Comparison of ENCODE assay signal across 7 mouse cellular contexts in the genomic region with DNA sequence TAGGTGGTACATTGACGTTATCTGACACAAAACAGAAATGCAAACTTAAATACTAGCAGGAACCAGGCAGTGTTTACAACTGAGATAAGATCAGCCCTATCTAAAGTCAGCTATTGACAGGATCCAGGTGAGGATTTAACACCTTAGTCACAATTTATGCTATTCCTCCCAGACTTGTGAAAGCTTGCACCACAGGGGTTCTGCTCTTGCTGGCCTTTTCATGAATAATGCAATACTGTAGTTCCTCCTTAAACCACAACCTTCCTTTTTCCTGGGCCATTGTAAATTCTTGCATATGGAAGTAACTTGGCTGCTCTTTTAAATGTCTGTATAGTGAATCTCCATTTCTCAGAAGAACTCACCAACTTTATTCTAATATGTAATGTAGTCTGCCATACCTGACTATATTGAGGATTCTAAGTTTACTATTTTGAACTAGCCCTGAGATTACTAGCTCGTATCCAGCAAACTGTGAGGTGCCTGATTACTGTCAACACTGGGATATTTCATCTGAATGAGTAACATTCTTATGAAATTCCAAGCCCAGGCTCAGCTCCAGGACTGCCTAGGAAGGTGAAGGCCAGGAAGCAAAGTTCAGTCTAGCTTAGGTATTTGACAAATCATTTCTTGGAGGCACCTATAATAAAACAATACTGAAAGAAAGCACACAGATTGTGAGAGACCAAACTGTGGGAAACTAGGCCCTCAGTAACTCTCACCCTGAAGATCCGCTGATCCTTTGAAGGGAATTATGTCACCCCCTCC.
DNase-seq lines count a peak whose midpoint lies in the region; TF ChIP-seq lines count a peak whose summit lies in the region.
"Not testable (repeated sequence)": the region's sequence is repeated elsewhere in the genome, so short reads cannot be mapped to it uniquely, and the experiment has no call there.

No protein-coding gene starts in this region.

- H3K9me3 ChIP-seq in MEL (replicated peaks; ENCODE audit: insufficient read depth, low read length): not testable (repeated sequence)

- not testable (repeated sequence) for H3K9ac ChIP-seq in MEL (ENCODE audit: control insufficient read depth, low read depth, low read length, poor library complexity, severe bottlenecking); liver, adult 2 months (ENCODE audit: low read depth, low read length)

- peaks cover 4 to 10% of the 10 kb centered on the region in 2 experiments for H3K4me1 ChIP-seq in MEL (ENCODE audit: control insufficient read depth in 1 of 2, insufficient read depth in 2 of 2, low read length in 2 of 2)
- not testable (repeated sequence) for H3K4me1 ChIP-seq in kidney, adult 2 months (ENCODE audit: control insufficient read depth, insufficient read depth, low read length); liver, adult 2 months (ENCODE audit: control insufficient read depth, insufficient read depth, low read length)

- TF ChIP-seq EP300 in MEL (IDR thresholded peaks at IDR 0.05; ENCODE audit: low read depth in 1 of 2, low read length in 2 of 2): not testable (repeated sequence)

- H3K27me3 ChIP-seq in MEL (ENCODE audit: control insufficient read depth in 1 of 2, insufficient read depth in 2 of 2, low read length in 2 of 2); kidney, adult 2 months (replicated peaks; ENCODE audit: control insufficient read depth, insufficient read depth, low read length); liver, adult 2 months (ENCODE audit: control insufficient read depth, insufficient read depth, low read length): not testable (repeated sequence)

- WGBS in kidney, adult 2 months: 69% methylated on average over 3 of the region's 3 CpGs
- 61% methylated on average over 3 of the region's 3 CpGs for WGBS in liver, adult 2 months

- not testable (repeated sequence) for TF ChIP-seq POLR2A in MEL (IDR thresholded peaks at IDR 0.05; ENCODE audit: control insufficient read depth in 1 of 2, insufficient read depth in 1 of 2, low read depth in 1 of 2, low read length in 2 of 2, poor library complexity in 1 of 2); kidney, adult 2 months (IDR thresholded peaks at IDR 0.05; ENCODE audit: low read depth, low read length); liver, adult 2 months (IDR thresholded peaks at IDR 0.05; ENCODE audit: extremely low read depth, insufficient read depth, low read length)

- H3K79me2 ChIP-seq in MEL (ENCODE audit: control insufficient read depth, insufficient read depth, low read length, poor library complexity); liver, adult 2 months (ENCODE audit: control insufficient read depth, insufficient read depth, low read length): not testable (repeated sequence)

- peak; percentile 37 for DNase-seq in MEL (ENCODE audit: low read depth, low spot score)
- DNase-seq in ZHBTc4 (ENCODE audit: low read depth, low spot score): peak; percentile 54
- DNase-seq in adrenal gland, adult 8-10 months: peak; percentile 1
- DNase-seq in kidney, adult 11 months: peak; percentile 24
- peak; percentile 64 for DNase-seq in kidney, adult 2 months
- peak; percentile 69 for DNase-seq in kidney, adult 9 months
- peak; percentile 74 for DNase-seq in liver, adult 2 months (ENCODE audit: extremely low read depth, low read depth, low spot score)

- H3K36me3 ChIP-seq in MEL (ENCODE audit: control insufficient read depth in 1 of 2, insufficient read depth in 2 of 2, low read length in 2 of 2): peaks cover 0 to 13% of the 10 kb centered on the region in 2 experiments; a peak in 2 of 4 replicates
- not testable (repeated sequence) for H3K36me3 ChIP-seq in kidney, adult 2 months (ENCODE audit: control insufficient read depth, insufficient read depth, low read length); liver, adult 2 months (ENCODE audit: control insufficient read depth, insufficient read depth, low read length)

- TF ChIP-seq CTCF in MEL (IDR thresholded peaks at IDR 0.05 in 2 of 3, conservative IDR thresholded peaks at IDR 0.05 in 1 of 3; ENCODE audit: control insufficient read depth in 1 of 3, insufficient read depth in 1 of 3, low read depth in 2 of 3, low read length in 3 of 3, poor library complexity in 1 of 3, severe bottlenecking in 1 of 3); kidney, adult 2 months (conservative IDR thresholded peaks at IDR 0.05; ENCODE audit: insufficient read depth, insufficient read length, low read depth, low read length); liver, adult 2 months (IDR thresholded peaks at IDR 0.05; ENCODE audit: low read depth, low read length): not testable (repeated sequence)

- H3K27ac ChIP-seq in MEL (ENCODE audit: control insufficient read depth, low read depth, low read length); kidney, adult 2 months (ENCODE audit: insufficient read depth, low read depth, low read length); liver, adult 2 months (replicated peaks; ENCODE audit: insufficient read depth, low read depth, low read length): not testable (repeated sequence)

- H3K4me3 ChIP-seq in MEL (ENCODE audit: control insufficient read depth in 1 of 2, insufficient read depth in 1 of 2, low read depth in 2 of 2, low read length in 2 of 2); kidney, adult 2 months (ENCODE audit: insufficient read depth, low read depth, low read length); liver, adult 2 months (ENCODE audit: insufficient read depth, low read depth, low read length): not testable (repeated sequence)

- TF ChIP-seq RAD21 in MEL (IDR thresholded peaks at IDR 0.05; ENCODE audit: low read depth, low read length): not testable (repeated sequence)

TF ChIP-seq in MEL, 35 proteins besides CTCF, POLR2A, EP300 and RAD21:
- TF ChIP-seq GATA1 (IDR thresholded peaks at IDR 0.05; ENCODE audit: low read depth, low read length): peak; percentile 66

Comparison
In these comparisons a context has a peak if more than half of its experiments do, and no peak if none do; other contexts are left out.
1. DNase-seq: peak in every context shown above with its lines; median percentile 74 in liver, adult 2 months; 69 in kidney, adult 9 months; 64 in kidney, adult 2 months; 54 in ZHBTc4; 37 in MEL; 24 in kidney, adult 11 months; 1 in adrenal gland, adult 8-10 months.